Mouse (Mus musculus) c-Kit-positive CD71-positive TER-119-negative erythroid progenitor cells, embryonic 14.5 days (primary cell): ENCODE measurements around the gene Nfe2l2.

Experiments
- DNase-seq: peaks from one replicate; pipeline ENCODE4 v3.0.0-alpha.2; 2013; ENCODE audit warnings: low read depth

Gene Nfe2l2

GRCm38 (mm10) chr2:75685458-75685861 lies 19.0 kb downstream of the Nfe2l2 start:
- DNase-seq = no peak

- DNase-seq = no peak
Measured at GRCm38 (mm10) chr2:75684526-75684925, 19.9 kb downstream of the Nfe2l2 start.

GRCm38 (mm10) chr2:75682978-75683709 lies 21.3 kb downstream of the Nfe2l2 start:
- DNase-seq = no peak

GRCm38 (mm10) chr2:75681439-75681838 lies 23.0 kb downstream of the Nfe2l2 start:
- DNase-seq = no peak

- DNase-seq = no peak
Measured at GRCm38 (mm10) chr2:75679947-75680346, 24.5 kb downstream of the Nfe2l2 start.

GRCm38 (mm10) chr2:75676567-75676966 lies 27.9 kb downstream of the Nfe2l2 start:
- DNase-seq = no peak

GRCm38 (mm10) chr2:75672561-75672960 lies 31.9 kb downstream of the Nfe2l2 start:
- DNase-seq = no peak

GRCm38 (mm10) chr2:75671337-75671660 lies 33.1 kb downstream of the Nfe2l2 start:
- DNase-seq = no peak

- DNase-seq = no peak
Measured at GRCm38 (mm10) chr2:75670446-75671336, 33.8 kb downstream of the Nfe2l2 start.

- DNase-seq = no peak
Measured at GRCm38 (mm10) chr2:75669491-75670445, 34.7 kb downstream of the Nfe2l2 start.

- no peak for DNase-seq
Measured at GRCm38 (mm10) chr2:75661106-75661505, 43.3 kb downstream of the Nfe2l2 start.

- no peak for DNase-seq
Measured at GRCm38 (mm10) chr2:75660255-75660948, 44.0 kb downstream of the Nfe2l2 start.

- DNase-seq = no peak
Measured at GRCm38 (mm10) chr2:75659629-75659960, 44.8 kb downstream of the Nfe2l2 start.

GRCm38 (mm10) chr2:75658727-75659628 lies 45.5 kb downstream of the Nfe2l2 start, which contains the start of gene Hnrnpa3:
TSS of gene Hnrnpa3 (plus strand) at chr2:75659261.
- DNase-seq = peak; percentile 97

GRCm38 (mm10) chr2:75657907-75658691 lies 46.3 kb downstream of the Nfe2l2 start:
- no peak for DNase-seq

- DNase-seq = no peak
Measured at GRCm38 (mm10) chr2:75656924-75657323, 47.5 kb downstream of the Nfe2l2 start.

- no peak for DNase-seq
Measured at GRCm38 (mm10) chr2:75654679-75655078, 49.8 kb downstream of the Nfe2l2 start.

GRCm38 (mm10) chr2:75653150-75653549 lies 51.3 kb downstream of the Nfe2l2 start:
- DNase-seq = no peak

- no peak for DNase-seq
Measured at GRCm38 (mm10) chr2:75650437-75650836, 54.0 kb downstream of the Nfe2l2 start.

GRCm38 (mm10) chr2:75645251-75645650 lies 59.2 kb downstream of the Nfe2l2 start:
- DNase-seq = no peak
